Mouse (Mus musculus): ENCODE measurements around the gene S1pr5.
"Not testable (repeated sequence)": the region's sequence is repeated elsewhere in the genome, so short reads cannot be mapped to it uniquely, and the experiment has no call there.

S1pr5 gene

DNA sequence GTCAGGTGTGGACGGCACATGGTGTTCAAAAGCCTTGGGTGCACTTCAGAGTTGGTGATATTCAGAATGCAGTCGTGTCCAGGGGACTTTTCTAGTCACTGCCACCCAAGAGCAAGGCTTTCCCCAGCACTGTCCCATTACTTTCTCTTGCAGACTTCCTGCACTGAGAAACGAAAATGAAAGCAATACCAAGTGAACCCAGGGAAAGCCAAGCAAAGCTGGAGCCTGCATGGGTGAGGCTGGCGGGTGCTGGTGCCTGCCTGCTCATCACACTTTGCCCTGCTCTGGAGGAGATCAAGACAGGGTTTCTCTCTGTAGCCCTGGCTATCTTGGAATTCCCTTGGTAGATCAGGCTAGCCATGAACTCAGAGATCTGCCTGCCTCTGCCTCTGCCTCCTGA is 12.9 kb downstream of the S1pr5 start:
- DNase-seq = no peak

DNA sequence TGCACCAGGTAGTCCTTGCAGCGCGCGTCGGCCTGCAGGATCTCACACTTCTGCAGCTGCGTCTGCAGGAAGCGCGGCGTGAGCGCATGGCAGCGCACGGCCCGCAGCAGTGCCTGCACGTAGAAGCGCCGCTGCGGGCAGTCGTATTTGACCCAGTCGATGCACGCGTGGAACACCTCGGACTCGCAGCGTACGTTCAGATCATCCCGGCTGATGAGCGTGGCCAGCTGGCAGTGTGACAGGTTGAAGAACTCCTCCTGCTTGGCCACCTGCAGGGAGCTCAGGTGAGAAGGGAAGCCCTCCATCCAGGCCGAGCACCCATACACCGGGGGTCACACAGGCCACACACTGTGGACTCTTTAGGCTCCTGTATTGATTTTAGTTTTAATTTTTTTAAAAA is 14.4 kb downstream of the S1pr5 start:
- DNase-seq = no peak

DNA sequence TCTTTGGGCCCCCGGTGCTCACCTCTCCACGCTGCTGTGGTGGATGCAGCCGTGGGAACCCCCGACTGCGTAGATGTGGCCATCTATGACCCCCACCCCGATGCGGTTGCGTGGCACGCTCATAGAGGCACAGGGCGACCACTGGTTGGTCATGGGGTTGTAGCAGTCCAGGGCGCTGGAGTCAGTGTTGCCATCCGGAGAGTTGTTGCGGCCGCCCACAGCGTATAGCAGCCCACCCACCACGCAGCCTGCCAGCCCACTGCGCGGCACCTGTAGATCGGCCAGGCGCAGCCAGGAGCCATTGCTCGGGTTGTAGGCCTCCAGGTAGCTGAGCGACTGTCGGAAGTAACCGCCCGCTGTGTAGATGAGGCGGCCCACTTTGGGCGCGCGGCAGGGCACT is 14.9 kb downstream of the S1pr5 start:
- DNase-seq = no peak

DNA sequence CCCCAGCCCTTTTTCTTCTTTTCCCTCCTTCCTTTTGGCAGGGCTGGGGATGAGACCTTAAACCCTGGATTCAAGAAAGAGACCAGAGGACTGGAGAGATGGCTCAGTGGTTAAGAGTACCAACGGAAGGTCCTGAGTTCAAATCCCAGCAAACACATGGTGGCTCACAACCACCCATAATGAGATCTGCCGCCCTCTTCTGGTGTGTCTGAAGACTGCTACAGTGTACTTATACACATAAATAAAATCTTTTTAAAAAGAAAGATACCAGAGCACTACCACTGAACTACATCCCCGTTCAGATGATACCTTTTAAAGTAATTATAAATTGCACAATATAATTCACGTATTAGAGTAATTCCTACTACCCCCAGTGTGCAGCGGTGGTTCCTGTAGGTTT is 15.4 kb downstream of the S1pr5 start:
- DNase-seq = no peak

DNA sequence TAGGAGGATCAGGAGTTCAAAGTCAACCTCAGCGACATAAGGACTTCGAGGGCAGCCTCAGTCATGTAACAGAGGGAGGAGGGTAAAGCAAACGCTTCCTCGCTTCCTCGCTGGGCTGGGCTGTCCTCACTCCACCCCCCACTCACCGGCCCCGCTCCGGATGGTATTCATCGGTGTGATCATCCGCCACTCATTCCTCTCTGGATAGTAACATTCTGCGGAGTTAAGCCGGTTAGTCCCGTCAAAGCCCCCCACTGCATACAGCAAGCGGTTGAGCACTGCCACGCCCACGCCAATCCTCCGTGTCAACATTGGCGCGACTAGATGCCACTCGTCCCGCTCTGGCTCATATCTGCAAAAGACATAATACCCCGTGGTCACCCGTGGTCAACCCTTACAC is 16.7 kb downstream of the S1pr5 start:
- DNase-seq = no peak

DNA sequence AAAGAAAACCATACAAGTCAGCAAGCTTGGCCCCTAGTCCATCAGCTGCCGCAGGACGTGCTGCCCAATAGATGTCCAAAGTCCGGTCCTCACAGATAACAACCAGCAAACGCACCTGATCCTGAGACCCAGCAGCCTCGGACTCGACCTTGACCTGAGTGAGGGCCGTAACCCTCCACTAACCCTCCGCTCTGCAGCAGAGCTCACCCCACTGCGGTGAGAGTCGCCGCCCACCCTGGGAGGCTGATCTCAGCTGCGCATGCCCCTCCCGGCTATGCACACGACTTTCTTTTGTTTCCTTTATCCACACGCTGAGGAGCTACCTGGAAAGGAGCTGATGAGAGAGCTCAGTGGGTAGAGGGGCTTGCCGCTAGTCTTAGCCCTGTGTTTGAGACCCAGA is 20.9 kb downstream of the S1pr5 start:
- no peak for DNase-seq

DNA sequence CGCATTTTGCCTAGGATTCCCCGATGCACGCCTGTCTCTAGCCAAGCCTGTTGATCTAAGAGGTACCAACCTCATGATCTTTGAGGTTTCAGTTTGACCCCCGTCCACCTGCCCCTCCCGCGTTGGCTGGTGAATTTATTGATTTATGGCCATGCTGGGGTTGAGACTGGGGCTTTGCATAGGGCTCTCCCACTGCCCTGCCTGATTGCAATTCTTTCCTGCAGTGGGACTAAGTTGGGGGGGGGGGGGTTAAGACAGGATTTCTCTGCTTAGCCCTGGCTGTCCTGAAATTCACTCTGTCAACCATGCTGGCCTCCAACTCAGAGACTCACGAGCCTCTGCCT is 22.9 kb downstream of the S1pr5 start:
- no peak for DNase-seq

DNA sequence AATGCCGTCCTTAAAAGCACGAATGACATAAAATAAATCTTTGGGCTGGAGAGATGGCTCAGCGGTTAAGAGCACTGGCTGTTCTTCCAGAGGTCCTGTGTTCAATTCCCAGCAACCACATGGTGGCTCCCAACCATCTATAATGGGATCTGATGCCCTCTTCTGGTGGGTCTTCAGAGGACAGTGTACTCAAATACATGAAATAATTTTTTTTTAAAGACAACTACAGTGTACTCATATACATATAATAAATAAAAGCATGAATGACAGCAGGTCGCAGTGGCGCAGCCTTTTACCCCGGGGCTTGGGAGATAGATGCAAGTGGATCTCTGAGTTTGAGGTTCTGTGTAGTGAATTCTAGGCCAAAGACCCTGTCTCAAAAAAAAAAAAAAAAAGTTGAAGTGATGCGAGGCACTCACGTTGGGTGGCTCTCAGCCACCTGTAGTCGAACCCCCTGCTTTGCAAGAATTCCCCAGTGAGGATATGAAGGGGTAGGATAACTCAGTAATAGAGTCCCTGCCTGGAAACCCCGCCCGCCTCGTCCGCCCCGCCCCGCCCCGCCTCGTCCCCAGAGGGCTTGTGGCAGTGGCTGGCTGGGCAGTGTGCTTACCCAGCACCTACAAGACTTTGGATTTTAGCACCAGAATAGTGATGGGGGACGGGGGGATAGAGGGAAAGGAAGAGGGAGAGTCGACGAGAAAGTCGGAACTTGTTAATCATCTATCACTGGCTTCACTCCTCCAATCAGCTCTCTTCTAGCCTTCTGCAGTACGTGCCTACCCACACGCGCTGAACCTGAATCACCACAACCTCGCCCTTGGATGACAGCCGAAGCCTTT is 23.4 kb downstream of the S1pr5 start:
- no peak for DNase-seq

DNA sequence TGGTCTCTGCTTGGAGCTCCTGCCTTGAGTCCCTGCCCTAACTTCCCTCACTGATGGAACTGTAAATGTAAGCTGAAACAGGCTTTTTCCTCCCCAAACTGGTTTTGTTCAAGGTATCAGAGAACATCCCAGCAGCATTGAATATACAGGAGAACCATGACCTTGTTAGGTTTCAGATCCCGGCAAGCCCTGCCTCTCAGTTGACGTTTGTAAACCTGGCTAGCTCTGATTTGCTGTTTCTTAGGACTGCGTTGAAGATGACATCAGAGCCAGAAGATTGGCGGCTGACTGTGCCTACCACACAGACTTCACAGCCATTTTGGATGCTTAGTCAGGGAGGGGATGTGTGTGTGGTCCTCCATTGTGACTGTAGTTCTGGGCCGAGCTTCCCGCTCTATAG is 24.3 kb downstream of the S1pr5 start:
- no peak for DNase-seq

DNA sequence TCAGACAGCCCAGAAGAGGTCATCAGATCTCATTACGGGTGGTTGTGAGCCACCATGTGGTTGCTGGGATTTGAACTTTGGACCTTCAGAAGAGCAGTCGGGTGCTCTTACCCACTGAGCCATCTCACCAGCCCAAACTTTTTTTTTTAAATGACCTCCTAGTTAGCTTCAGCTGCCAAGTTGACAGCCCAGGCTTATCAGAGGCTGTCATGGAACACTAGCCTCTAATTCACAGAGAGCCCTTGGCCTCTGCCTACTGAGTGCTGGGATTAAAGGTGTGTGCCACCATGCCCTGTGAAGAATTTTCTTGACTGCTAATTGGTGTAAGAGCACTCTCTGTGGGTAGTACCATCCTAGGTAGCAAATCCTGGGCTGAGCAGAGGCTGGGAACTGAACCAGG is 24.8 kb downstream of the S1pr5 start:
- DNase-seq = not testable (repeated sequence)

DNA sequence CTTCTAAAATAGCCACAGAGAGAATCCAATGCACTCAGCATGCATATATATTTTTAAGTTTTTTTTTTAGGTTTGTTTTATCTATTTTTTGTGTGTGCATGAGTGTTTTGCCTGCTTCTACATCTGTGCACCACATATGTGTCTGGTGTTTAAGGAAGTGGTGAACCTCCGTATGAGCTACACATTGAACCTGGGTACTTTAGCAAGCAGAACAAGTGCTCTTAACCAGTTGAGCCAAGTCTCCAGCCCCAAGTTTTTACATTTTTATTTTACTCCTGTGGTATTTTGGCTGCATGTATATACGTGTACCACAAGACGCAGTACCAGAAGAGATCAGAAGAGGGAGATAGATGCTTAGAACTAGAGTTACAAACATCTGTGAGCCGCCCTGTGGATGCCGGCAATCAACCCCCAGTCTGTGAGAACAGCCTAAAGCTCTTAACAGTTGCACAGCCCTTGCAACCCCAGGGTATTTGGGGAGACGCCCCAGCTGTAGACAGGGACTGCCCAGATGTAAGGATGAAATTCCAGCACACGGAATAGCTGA is 26.8 kb downstream of the S1pr5 start:
- DNase-seq = no peak

DNA sequence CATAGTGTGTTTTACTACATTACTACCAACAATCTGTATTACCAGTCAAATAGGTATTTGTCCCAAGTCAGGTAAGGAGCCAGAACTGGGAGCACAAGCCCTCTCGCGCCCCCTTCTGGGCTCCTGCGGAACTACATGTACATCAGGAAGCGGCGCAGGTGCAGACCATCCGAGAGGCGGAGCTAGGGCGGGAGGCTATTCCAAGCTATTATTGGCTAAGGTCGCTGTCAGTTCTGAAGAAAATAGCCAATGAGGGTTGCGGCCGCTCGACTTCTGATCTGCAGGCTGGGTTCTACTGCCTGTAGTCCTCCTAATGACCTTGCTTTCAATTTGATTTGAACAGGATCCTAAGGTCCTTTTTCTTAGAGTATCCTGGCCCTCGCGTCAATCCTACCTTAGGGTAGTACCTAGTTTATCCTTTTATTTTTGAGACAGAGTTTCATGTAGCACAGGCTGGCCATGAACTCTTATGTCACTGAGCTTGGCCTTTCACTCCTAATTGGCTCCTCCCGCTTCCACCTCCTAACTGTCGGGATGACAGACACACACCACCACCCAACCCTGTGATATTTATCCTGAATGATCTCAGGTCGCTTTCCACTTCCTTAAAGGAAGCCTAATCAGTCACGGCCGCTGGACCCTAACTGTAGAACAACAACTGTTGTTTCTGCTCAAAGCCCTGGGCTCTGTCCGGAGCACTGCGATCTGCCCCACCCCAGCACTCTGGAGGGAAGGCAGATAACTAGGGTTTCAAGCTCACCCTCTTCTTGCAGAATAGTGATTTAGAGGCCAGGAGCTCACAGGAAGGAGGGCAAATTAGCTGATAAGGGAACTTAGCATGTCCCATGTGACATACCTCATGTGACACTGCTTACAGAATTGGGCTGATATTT is 27.5 kb downstream of the S1pr5 start:
- DNase-seq = peak; percentile 85

DNA sequence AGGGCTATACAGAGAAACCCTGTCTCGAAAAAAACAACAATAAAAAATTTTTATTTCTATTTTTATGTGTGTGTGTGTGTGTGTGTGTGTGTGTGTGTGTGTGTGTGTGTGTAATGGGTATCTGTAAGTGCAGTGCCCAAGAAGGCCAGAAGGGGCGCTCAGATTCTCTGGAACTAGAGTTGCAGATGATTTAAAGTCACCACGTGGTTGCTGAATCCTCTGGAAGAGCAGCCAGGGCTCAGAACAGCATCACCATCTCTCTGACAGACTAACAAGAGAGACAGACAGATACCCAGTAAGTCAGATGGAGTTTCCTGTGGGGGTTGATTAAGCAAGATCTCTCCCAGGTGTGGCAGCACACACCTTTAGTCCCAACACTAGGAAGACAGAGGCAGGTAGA is 28.4 kb downstream of the S1pr5 start:
- DNase-seq = peak; percentile 40

DNA sequence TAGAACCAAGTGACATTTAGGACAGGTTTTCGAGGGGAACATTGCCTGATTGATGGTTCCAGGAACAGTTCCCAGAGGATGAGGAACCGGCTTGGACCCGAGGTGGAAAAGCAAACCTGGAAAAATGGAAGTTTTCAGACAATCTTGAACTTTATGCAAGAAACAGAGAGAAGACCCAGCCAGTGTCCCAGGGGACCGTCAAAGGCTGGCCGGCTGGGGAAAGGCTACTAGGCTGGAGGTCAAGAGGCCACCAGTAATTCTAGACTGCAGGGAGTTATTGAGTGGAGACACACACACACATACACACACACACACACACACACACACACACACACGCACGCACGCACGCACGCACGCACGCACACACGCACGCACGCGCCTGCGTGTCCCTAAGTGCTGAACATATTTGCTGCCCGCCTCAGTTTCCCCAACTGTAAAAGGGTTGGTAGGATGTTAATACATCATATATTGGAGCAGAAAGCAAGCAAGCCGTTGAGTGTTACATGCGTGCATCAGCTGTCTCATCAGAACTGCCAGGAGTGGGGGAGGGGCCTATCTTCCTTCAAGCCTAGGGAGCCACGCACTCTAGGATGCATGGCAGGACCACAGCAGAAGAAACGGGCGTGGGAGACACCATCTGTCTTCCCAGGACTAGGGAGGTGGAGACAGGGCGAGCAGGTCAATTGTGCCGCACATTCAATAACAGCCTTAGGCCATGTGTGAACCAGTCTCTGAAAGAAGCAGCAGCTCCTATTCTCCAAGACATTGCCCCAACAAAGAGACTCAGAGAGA is 32.0 kb downstream of the S1pr5 start:
- DNase-seq = peak; percentile 53

DNA sequence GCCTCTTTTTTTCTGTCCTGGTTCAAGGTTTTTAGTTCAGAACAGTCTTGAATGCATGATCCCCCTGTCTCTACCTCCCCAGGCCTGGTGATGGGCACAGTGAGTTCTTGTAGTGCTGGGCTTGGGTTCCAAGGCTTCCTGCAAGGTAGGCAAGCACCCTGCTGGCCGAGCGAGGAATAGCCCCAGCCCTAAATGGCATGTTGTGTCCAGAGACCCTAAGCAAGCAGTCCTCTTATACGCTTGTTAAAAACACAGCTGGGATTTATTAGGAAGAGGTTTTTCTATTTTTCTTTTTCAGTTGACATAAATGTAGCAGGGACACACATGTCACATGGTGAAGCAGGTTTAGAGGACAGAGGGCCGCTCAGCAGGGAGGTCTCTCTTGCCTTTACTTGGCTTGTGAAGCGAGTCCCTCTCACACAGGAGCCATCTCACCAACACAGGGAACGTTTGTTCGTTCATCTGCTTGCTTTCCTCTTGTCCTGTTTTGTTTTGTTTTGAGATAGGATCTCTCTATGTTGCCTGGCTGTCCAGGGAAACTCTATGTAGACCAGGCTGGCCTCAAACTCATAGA is 34.5 kb downstream of the S1pr5 start:
- no peak for DNase-seq

DNA sequence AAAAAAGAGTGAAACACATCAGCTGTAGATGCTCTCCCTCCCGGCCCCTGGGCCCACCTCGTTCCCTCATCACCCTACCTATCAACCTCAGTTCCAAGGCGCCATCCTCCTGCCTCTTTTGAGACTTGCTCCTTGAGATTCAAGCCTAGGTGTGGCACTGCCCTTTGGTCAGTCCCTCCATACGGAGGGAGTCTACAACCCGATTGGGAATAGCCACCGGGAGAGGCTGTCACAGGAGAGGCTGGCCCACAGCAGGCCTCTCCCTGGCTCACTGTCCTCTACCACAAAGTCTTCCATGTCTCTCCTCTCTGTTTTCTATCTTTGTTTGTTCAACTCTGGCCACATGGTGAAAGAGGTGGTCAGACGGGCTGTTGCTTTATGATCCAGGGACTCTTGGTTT is 36.6 kb downstream of the S1pr5 start:
- DNase-seq = no peak

DNA sequence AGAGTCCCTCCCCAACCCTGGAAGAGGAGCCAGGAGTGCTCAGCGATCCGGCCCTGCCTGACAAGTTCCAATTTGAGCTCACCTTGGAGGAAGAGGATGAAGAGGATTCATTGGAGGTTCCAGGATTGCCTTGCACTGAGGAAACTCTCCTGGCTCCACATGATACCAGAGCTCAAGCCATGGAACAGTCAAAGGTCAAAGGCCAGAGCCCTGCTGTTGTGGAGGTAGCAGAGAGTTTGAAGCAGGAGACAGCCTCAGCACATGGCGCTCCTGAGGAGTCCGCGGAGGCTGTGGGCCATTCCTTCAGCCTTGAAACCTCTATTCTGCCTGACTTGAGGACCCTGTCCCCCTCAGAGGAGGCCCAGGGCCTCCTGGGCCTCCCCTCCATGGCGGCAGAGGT is 37.4 kb downstream of the S1pr5 start:
- no peak for DNase-seq

DNA sequence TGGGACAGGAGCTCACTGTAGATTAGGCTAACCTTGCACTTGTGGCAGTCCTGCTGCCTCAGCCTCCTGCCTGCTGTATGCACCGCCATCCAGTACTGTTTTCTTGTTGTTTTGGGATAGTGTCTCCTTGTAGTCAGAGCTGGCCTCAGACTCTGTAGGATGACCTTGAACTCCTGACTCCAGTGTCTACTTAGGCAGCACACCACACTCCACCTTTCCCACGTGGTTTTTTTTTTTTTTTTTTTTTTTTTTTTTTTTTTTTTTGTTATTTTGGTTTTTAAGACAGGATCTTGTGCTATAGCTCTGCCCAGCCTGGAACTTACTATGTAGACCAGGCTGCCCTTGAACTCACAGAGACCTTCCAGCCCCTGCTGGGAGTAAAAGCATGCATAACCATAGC is 39.6 kb downstream of the S1pr5 start:
- DNase-seq = no peak

DNA sequence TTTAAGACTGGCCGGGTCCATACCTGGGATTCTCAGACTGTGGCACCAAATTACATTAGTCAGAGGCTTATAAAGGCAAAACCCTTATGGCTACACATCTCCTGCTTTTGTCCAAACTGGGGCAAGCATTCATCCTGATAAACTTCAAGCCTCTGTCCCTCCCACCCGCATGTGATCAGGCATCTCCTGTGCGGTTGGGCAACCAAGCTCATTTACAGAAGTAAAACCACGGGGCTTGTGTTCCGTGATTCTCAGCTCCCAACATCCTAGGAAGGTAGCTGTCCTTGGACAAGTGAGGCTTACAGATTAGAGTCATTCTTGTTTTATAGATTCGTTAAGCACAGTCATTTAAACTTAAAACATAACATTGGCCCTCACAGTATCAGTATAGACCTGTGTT is 41.4 kb downstream of the S1pr5 start:
- DNase-seq = no peak

DNA sequence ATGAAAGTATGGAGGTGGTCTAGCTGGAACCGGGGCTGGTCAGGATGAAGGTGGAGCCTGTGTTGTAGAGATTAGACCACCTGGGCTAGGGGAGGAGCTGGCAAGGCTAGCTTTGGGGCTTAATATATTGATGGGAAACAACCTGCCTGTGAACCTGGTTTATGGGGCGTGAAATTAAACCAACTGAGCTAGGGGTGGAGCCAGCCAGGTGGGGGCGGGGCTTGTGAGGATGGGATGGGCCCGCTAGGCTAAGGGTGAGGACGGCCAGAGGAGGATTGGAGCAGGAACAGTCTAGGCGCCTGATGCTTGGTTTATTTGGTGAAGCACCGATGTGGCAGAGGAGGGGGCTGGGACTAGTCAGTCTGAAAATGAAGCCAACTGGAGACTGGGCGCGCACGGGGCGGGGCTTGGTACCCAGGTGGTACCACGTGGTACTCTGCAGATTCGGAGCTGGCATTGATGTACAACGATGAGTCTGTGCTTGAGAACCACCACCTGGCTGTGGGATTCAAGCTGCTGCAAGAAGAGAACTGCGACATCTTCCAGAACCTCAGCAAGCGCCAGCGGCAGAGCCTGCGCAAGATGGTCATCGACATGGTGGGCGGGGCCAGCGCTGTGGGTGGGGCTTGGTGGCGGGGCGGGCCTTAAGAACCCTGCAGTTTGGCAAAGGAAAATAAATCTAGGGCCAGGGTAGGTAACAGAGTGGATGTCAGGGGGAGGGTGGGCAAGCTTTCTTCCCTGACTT is 43.5 kb downstream of the S1pr5 start:
- peak; percentile 48 for DNase-seq

DNA sequence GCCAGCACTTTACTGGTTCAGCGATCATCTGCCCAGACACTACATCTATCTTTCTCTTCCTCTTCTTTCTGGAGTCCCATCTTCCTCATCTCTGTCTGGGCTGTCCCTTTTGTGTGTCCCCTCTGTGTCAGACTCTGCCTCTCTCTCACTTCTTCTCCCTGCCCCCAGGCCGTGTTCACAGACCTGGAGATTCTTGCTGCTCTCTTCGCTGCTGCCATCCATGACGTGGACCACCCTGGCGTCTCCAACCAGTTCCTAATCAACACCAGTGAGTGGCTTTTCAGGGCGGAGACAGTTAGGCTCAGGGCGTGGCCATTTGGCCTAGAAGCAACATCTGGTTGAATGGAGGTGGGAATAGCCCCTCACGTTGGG is 44.1 kb downstream of the S1pr5 start:
- no peak for DNase-seq

DNA sequence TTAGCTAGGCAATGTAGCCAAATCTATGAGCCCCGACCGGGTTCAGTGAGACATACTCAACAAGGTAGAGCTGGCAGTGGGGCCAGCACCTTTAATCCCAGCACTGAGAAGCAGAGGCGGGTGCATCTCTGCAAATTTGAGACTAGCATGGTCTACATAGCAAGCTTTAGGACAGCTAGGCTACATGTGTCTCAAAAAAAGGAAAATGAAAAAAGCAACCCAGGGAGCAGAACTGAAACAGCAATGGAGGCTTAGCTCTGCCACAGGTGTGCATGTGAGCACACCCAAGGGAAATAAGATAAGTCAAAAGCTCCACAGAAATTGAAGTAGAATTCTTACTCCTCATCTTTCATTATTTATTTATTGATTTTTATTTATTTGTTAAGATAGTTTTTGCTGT is 49.3 kb downstream of the S1pr5 start:
- DNase-seq = no peak

Measured in right cerebral cortex, postnatal 4 days (tissue).